Mouse (Mus musculus) central nervous system, embryonic 18 days (tissue): ENCODE results near the gene Kansl2. TPM values are rescaled to one million over a fixed set of nuclear protein-coding genes. Genes with fewer than 3 reads are reported as not detected.

Experiments
- polyA plus RNA-seq: library from polyadenylated mRNA; depleted of rRNA; stranded (reverse); fragments of >200 nt; gene quantifications from 2 replicates; pipeline ENCODE4 v1.2.3, GENCODE M21; 2012; rRNA removed

Gene Kansl2
- 90.0 and 92.4 TPM in 2 replicates for polyA plus RNA-seq

DNA sequence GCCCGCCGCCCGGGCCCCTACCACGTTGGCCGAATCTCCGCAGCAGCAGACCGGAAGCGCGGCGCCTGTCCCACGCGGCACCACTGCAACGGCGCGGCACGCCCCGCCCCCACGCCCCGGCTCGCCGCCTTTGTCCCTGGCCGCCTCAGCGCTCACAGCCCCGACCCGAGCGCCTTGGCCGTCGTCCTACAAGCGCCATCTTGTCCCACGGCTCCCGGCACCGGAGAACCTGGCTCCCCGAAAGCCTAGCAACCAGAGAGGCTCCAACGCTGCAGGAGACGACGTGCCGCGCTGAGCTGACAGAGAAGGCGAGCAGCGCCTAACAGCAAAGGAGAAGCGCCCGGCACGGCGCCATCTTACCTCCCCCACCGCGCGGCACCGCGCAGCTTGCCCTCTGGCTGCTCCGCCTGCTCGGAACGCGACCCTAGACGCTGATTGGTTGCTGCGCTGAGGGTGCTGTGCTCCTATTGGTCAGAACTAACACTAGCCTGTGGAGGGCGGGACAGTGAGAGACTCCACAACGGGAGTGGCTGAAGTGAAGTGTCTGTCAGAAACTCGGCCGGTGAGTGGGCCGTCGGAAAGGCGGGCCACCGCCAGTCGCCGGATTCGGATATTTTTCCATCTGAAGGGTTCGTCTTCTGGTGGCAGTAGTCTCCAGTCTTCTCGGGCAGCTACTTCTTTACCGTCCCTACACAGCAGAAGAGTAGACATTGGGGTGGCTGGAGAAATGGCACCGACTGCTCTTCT, at the start of gene Kansl2:
Gene Kansl2 (minus strand): TSS at position 384 of the 747 bp plus-strand sequence.

DNA sequence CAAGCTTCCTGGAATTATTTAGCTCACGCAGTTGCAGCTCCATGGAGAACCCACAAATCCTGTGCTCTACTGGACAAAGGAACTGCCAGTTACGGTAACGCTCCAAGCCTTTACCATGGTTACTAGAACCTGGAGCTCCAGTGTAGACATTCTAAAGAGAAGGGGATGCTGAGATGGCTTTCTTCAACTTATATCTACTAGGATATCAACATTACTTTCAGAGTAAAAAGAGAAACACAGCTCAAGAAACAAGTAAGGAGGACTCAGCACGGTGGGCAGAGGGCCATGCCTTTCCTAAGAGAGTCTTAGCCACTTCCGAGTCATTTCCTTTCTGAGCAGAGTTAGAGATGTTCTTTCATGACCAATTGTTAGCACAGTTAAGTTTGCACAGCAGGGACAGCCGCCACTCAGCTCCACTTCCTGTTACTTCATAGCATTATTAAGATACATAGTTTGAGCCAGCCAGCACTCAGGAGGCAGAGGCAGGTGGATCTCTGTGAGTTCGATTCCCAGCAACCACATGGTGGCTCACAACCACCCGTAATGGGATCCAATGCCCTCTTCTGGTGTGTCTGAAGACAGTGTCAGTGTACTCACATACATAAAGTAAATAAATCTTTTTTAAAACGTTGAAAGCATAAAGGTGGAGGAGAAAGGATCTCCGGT, 36.9 kb upstream of the Kansl2 start, which contains the start of the genes Ccnt1 and 4930415O20Rik:
Gene Ccnt1 (minus strand): TSS at position 51 of the 666 bp plus-strand sequence.
Gene 4930415O20Rik (plus strand): TSS at position 132 of the 666 bp plus-strand sequence.

DNA sequence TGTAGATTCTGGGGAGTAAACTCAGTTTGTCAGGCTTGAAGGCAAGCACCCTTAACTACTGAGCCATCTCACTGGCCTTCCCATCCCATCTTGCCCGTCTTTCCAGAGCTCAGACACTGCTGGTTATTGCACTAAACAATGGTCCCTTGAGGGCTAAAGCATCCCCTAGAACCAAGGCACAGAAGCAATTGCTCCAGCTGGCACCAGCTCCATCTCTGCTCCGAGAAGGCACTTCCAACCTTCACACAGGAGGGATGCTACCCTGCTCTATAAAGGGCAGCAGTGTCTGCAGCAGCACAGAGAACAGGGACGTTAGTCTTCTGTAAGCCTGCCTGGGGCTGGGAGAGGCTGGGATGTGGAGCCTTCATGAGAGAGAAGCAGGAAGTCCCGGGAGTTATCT, 42.0 kb downstream of the Kansl2 start, which contains the start of gene Olfr279:
Gene Olfr279 (plus strand): TSS at position 301 of the 400 bp plus-strand sequence.

DNA sequence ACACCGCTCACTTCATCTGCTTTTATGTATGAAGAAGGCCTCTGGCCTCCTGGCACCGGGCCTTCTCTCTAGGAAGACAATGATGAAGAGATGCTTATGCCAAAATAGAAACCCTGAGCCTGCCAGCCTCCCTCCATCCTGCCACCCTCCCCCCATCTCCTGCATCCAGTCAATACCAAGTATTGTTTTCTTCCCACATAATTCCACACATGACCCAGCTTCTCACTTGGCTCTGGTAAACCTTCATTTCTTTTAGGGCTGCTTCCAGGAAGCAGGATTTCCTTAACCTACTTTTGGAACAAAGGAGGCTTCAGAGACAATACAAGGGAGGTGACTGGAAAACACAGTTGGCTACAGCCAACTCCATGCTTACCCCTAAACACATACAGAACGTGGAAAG, 51.4 kb downstream of the Kansl2 start, which contains the start of gene Lalba:
Gene Lalba (minus strand): TSS at position 21 of the 400 bp plus-strand sequence.

DNA sequence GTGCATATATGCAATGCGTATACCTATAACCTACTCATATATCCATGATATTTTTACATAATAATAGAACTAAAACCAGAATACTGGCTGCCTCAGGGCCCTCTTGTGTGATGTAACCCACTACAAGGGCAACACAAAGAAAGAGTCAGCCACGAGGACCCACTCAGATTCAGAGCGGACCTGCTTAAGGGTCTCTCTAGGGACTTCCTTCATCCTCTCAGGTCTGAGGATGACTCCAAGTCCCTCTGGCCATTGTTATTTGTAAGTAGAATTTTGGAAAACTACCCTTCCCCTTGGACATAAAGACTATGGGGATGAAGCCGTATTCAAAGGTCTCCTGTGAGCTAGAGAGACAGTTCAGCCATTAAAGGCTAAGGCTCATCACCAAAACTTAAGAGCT, 64.5 kb downstream of the Kansl2 start, which contains the start of gene OR5BS1P:
Gene OR5BS1P (plus strand): TSS at position 301 of the 400 bp plus-strand sequence.

Other genes starting within 250 kb of the Kansl2 start
- gene Zfp641, start 238.1 kb downstream of the Kansl2 start, polyA plus RNA-seq, result 13.7 and 14.5 TPM in 2 replicates
- not detected in 2 replicates for gene Olfr285, start 216.9 kb downstream of the Kansl2 start, polyA plus RNA-seq
- not detected in 2 replicates for gene Olfr284, start 193.3 kb downstream of the Kansl2 start, polyA plus RNA-seq
- gene Olfr283, start 153.3 kb downstream of the Kansl2 start, polyA plus RNA-seq, result not detected in 2 replicates
- gene Olfr282, start 103.0 kb downstream of the Kansl2 start, polyA plus RNA-seq, result not detected in 2 replicates
- not detected in 2 replicates for gene Olfr281, start 81.7 kb downstream of the Kansl2 start, polyA plus RNA-seq
- not detected in 2 replicates for gene OR5BS1P, start 64.4 kb downstream of the Kansl2 start, polyA plus RNA-seq
- gene Lalba, start 51.5 kb downstream of the Kansl2 start, polyA plus RNA-seq, result 0.09 TPM in 1 of 2 replicates, not detected in the other
- gene Olfr279, start 41.9 kb downstream of the Kansl2 start, polyA plus RNA-seq, result not detected in 2 replicates
- gene Ccnt1, start 36.7 kb upstream of the Kansl2 start, polyA plus RNA-seq, result 22.2 and 25.8 TPM in 2 replicates
- 0.24 TPM in 1 of 2 replicates, not detected in the other for gene 4930415O20Rik, start 36.7 kb upstream of the Kansl2 start, polyA plus RNA-seq
- 42.5 and 49.1 TPM in 2 replicates for gene Adcy6, start 75.8 kb upstream of the Kansl2 start, polyA plus RNA-seq
- 278 and 313 TPM in 2 replicates for gene Cacnb3, start 96.6 kb upstream of the Kansl2 start, polyA plus RNA-seq
- 41.2 and 44.4 TPM in 2 replicates for gene Ddx23, start 128.6 kb upstream of the Kansl2 start, polyA plus RNA-seq
- 38.9 and 41.2 TPM in 2 replicates for gene Rnd1, start 143.2 kb upstream of the Kansl2 start, polyA plus RNA-seq
- gene Ccdc65, start 173.9 kb upstream of the Kansl2 start, polyA plus RNA-seq, result 6.0 and 6.1 TPM in 2 replicates
- gene Fkbp11, start 193.9 kb upstream of the Kansl2 start, polyA plus RNA-seq, result 3.0 and 6.1 TPM in 2 replicates
- gene Arf3, start 228.9 kb upstream of the Kansl2 start, polyA plus RNA-seq, result 164 and 198 TPM in 2 replicates
- 0.35 and 1.4 TPM in 2 replicates for gene Wnt10b, start 243.9 kb upstream of the Kansl2 start, polyA plus RNA-seq